Mouse (Mus musculus): ENCODE measurements around the gene Zfp950.

The Zfp950 gene

GRCm38 (mm10) chr19:61056783-61057410, 83.7 kb downstream of the Zfp950 start:
- no peak for DNase-seq (ENCODE audit: low spot score in 2 of 2)

GRCm38 (mm10) chr19:61052786-61053185, 87.9 kb downstream of the Zfp950 start:
- DNase-seq (ENCODE audit: low spot score in 2 of 2), result no peak

GRCm38 (mm10) chr19:61052008-61052407, 88.6 kb downstream of the Zfp950 start:
- no peak for DNase-seq (ENCODE audit: low spot score in 2 of 2)

DNA sequence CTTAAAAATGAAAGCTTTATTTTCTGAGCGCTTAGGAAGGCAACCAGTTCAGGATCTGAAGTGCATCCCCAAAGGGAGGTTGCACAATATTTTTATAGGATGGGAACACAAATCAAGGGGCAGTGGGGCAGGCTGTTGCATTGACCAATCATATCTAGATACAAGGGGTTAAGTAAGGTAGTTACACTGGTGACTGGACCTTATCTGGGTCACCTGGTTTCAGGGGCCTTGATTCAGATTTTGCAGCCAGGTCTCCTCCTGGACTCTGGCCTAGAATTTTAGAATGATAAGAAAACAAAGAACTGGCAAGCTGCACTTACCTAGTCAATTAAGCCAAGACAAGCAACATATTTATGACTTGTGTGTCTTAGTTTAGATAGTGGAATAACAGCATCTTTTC, 89.5 kb downstream of the Zfp950 start:
- DNase-seq (ENCODE audit: low spot score in 2 of 2), result no peak

GRCm38 (mm10) chr19:61049413-61049812, 91.2 kb downstream of the Zfp950 start:
- DNase-seq (ENCODE audit: low spot score in 2 of 2), result no peak

- no peak for DNase-seq (ENCODE audit: low spot score in 2 of 2)
Observed at GRCm38 (mm10) chr19:61048646-61049045, 92.0 kb downstream of the Zfp950 start.

- no peak for DNase-seq (ENCODE audit: low spot score in 2 of 2)
Observed at GRCm38 (mm10) chr19:61039151-61039550, 101.5 kb downstream of the Zfp950 start.

- DNase-seq (ENCODE audit: low spot score in 2 of 2), result no peak
Observed at GRCm38 (mm10) chr19:61031570-61031969, 109.1 kb downstream of the Zfp950 start.

- no peak for DNase-seq (ENCODE audit: low spot score in 2 of 2)
Observed at GRCm38 (mm10) chr19:61021939-61022566, 118.6 kb downstream of the Zfp950 start.

DNA sequence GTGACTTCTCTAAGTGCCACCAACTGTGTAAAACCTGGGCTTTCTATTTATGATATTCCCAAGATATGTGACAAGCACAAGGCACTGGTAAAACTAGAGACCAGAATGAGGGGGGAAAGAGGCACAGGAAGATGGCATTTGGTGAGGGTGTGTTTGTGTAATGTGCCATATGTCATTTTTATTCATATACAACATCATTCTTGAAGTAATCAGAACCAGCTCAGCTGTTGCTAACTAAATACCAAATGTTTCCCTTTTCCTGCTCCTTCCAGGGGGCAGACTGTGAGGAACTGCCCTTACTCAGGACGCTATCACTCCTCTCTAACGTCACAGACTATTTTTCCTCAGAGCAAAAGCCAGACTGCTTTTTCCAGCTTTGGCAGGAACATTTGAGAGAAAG, 119.1 kb downstream of the Zfp950 start:
- DNase-seq (ENCODE audit: low spot score in 2 of 2), result no peak

DNA sequence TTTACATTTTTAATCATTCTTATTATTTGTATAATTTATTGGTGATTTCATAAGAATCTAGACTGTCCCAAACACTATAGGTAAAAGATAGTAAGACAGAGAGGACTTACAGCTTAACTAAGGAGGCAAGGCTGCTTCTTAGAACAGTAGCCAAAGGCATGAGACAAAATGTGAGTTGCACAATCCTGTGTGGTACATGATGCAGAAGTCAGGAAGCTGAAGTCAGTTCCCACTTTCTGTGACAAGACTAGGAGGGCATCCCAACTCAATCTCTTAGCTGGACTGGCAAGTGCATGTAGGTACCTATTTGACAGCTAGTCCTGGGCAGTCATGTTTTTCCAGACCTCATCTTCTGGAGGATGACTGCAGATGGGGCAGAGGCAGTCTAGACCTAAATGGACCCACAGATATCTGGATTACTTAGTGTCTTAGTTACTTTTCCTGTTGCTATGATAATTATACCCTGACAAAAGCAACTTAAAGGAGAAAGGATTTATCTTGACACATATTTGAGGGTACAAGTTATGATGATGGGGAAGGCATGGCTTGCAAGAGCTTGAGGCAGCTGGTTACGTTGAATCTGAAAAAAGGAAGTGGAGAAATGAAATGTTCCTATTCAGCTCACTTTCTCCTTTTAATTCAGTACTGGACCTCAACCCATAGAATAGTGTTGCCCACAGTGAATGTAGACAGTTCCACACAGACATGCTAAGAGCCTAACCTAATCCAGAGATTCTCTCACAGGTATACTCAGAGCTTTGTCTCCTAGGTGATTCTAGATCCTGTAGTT, 123.0 kb downstream of the Zfp950 start:
- no peak for DNase-seq (ENCODE audit: low spot score in 2 of 2)

- DNase-seq (ENCODE audit: low spot score in 2 of 2), result no peak
Observed at GRCm38 (mm10) chr19:61009266-61009665, 131.4 kb downstream of the Zfp950 start.

Measured in spleen, postnatal 4 days (tissue).